Mouse (Mus musculus): ENCODE measurements around the gene Hoxa10.

- TF ChIP-seq POLR2A (IDR thresholded peaks at IDR 0.05; ENCODE audit: low read depth, low read length) (no peak), CTCF (conservative IDR thresholded peaks at IDR 0.05; ENCODE audit: insufficient read depth, insufficient read length, low read depth, low read length) (no peak)
Observed at GRCm38 (mm10) chr6:52183311-52184080, 57.2 kb downstream of the Hoxa10 start.
